Mouse (Mus musculus): ENCODE data around the gene Efcab2. TPM values are rescaled to one million over a fixed set of nuclear protein-coding genes. Genes with fewer than 3 reads are reported as not detected.
"Not testable (repeated sequence)": the region's sequence is repeated elsewhere in the genome, so short reads cannot be mapped to it uniquely, and the experiment has no call there.

Efcab2 gene
- polyA plus RNA-seq, 1 experiment from 2014 or later: 11.2 TPM

DNA sequence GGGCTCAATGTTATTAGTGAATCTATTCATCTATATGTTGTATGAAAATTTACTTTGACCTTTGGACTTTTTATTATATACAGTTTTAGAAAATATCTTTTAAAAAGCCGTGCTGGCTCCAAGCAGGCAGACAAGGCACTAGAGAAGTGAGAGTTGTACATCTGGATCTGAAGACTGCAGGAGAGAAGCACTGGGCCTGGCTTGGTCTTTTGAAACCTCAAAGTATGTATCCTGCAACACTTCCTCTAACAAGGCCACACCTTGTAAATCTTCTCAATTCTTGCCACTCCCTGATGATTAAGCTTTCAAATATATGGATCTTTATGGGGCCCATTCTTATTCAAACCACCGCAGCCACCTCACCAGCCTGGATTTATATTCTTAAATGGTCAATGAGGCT, 7.5 kb downstream of the Efcab2 start:
- H3K4me2 ChIP-seq (replicated peaks); H3K36me3 ChIP-seq (replicated peaks; ENCODE audit: control insufficient read depth, insufficient read depth); ATAC-seq (ENCODE audit: low FRiP score); H3K4me1 ChIP-seq (replicated peaks; ENCODE audit: control insufficient read depth, insufficient read depth, low read length); H3K4me3 ChIP-seq (replicated peaks; ENCODE audit: low read length); H3K27ac ChIP-seq; DNase-seq (ENCODE audit: low spot score); H3K9me3 ChIP-seq (ENCODE audit: control insufficient read depth, low read length); H3K27me3 ChIP-seq (ENCODE audit: control insufficient read depth, insufficient read depth, low read length); H3K9ac ChIP-seq: not testable (repeated sequence)
- 94% methylated on average over 2 of the region's 2 CpGs for WGBS

DNA sequence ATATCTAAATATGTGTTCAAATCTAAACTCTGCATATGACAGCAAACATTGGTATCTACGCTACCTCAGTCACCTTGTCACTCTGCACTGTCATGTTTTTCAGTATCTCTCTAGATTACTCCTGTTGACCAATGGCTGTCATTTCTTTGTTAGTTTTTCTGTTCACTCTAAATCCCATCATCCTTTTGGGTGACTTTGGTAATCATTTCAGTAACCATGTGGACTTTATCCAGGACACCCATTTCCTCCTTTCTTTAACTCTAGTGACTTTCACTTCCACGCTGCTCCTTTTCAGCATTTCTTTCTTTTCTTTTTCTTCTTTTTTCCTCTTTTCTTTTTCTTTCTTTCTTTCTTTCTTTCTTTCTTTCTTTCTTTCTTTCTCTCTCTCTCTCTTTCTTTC, 13.7 kb downstream of the Efcab2 start:
- Histone ChIP-seq H3K27me3 (ENCODE audit: control insufficient read depth, insufficient read depth, low read length) (no peaks in the 10 kb centered on the region), H3K27ac (no peak overlapping the region), H3K4me3 (replicated peaks; ENCODE audit: low read length) (no peak overlapping the region), H3K9ac (no peak overlapping the region), H3K4me1 (replicated peaks; ENCODE audit: control insufficient read depth, insufficient read depth, low read length) (no peaks in the 10 kb centered on the region), H3K9me3 (ENCODE audit: control insufficient read depth, low read length) (no peaks in the 10 kb centered on the region), H3K36me3 (replicated peaks; ENCODE audit: control insufficient read depth, insufficient read depth) (no peaks in the 10 kb centered on the region), H3K4me2 (replicated peaks) (no peak overlapping the region)
- 97% methylated on average over 2 of the region's 2 CpGs for WGBS
- ATAC-seq (ENCODE audit: low FRiP score) (no peak), DNase-seq (ENCODE audit: low spot score) (no peak)

DNA sequence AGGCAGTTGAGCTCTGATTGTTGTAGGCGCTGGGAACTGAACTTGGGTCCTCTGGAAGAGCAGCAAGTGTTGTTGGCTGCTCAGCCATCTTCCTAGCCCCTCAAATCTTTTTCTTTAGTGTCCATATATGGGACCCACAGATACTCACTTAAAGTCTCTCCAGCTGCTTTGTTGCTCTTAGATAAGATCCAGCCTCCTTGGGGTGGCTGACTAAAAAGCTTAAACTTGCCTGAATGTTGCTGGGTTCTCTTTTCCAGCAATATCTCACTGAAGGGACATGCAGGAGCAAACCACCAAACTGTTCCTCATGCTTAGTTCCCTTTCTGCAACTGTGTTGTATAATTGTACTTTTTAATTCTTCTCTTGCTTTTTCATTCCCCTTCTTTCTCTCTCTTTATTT, 17.8 kb downstream of the Efcab2 start:
- Histone ChIP-seq H3K4me2 (replicated peaks) (no peak overlapping the region), H3K9me3 (ENCODE audit: control insufficient read depth, low read length) (no peaks in the 10 kb centered on the region), H3K36me3 (replicated peaks; ENCODE audit: control insufficient read depth, insufficient read depth) (no peaks in the 10 kb centered on the region), H3K27ac (no peak overlapping the region), H3K27me3 (ENCODE audit: control insufficient read depth, insufficient read depth, low read length) (no peaks in the 10 kb centered on the region), H3K4me1 (replicated peaks; ENCODE audit: control insufficient read depth, insufficient read depth, low read length) (no peaks in the 10 kb centered on the region), H3K4me3 (replicated peaks; ENCODE audit: low read length) (no peak overlapping the region), H3K9ac (no peak overlapping the region)
- DNase-seq (ENCODE audit: low spot score): no peak
- no peak for ATAC-seq (ENCODE audit: low FRiP score)
- 95% methylated on average over 1 of the region's 1 CpGs for WGBS

DNA sequence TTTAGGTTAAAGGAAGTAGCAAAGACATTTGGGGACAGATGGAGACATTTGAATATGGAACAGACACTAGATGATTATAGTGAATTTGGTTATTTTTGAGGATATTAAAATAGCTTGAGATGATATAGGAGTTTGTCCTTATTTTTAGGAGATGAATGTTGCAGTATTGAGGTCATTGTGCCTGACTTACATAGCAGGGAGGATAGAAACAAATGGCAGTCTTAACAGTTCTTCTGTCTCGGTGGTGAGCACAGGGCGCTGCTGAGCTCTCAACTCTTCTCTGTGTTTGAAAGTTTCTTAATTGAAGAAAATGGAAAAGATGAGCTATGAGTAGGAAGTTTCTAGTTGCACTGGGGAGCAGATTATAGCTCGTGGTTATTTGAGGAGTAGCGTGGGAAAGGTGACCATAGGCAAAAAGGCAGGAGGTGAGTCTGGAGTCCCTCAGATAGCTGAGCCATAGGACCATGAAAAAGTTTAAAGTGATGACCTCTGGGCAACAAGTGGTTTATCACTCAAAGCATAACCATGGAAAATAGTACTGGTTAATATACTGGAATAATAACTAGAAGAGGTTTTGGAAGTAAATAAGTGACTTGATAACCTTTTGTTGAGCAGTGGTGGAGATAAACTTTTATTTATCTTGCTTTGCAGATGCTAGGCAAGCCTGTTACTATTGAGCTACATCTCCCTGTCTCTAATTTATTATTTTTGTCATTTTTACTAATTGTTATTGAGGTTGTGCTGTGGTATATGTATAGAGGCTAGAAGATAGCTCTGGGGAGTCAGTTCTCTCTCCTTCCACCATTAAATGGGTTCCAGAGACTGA, 25.9 kb downstream of the Efcab2 start:
- no peak for ATAC-seq (ENCODE audit: low FRiP score)
- DNase-seq (ENCODE audit: low spot score): no peak
- H3K27me3 ChIP-seq (ENCODE audit: control insufficient read depth, insufficient read depth, low read length): no peaks in the 10 kb centered on the region
- no peak overlapping the region for H3K27ac ChIP-seq
- 90% methylated on average over 4 of the region's 4 CpGs for WGBS
- no peaks in the 10 kb centered on the region for H3K4me1 ChIP-seq (replicated peaks; ENCODE audit: control insufficient read depth, insufficient read depth, low read length)
- H3K4me3 ChIP-seq (replicated peaks; ENCODE audit: low read length): no peak overlapping the region
- H3K36me3 ChIP-seq (replicated peaks; ENCODE audit: control insufficient read depth, insufficient read depth): no peaks in the 10 kb centered on the region
- no peaks in the 10 kb centered on the region for H3K9me3 ChIP-seq (ENCODE audit: control insufficient read depth, low read length)
- H3K9ac ChIP-seq: no peak overlapping the region
- H3K4me2 ChIP-seq (replicated peaks): no peak overlapping the region

DNA sequence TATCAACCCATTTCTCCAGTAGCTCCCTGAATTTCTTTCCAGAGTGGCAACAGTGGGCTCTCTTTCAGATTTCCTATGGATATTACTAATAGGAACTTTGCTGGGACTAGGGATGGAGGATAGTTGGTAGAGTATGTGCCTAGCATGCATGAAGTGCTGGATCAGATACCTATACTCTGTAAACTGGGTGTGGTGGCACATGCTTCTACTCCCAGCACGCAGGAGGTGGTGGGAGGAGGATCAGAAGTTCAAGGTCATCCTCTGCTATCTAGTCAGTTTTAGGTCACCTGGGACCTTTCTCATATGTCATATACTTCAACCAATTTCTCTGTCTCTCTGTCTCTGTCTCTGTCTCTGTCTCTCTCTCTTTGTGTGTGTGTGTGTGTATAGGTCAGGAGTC, 27.7 kb downstream of the Efcab2 start:
- no peak for DNase-seq (ENCODE audit: low spot score)
- no peak overlapping the region for H3K4me3 ChIP-seq (replicated peaks; ENCODE audit: low read length)
- no peak overlapping the region for H3K4me2 ChIP-seq (replicated peaks)
- 96% methylated on average over 1 of the region's 1 CpGs for WGBS
- no peak for ATAC-seq (ENCODE audit: low FRiP score)
- no peaks in the 10 kb centered on the region for H3K27me3 ChIP-seq (ENCODE audit: control insufficient read depth, insufficient read depth, low read length)
- no peaks in the 10 kb centered on the region for H3K36me3 ChIP-seq (replicated peaks; ENCODE audit: control insufficient read depth, insufficient read depth)
- no peak overlapping the region for H3K27ac ChIP-seq
- no peak overlapping the region for H3K9ac ChIP-seq
- H3K4me1 ChIP-seq (replicated peaks; ENCODE audit: control insufficient read depth, insufficient read depth, low read length): no peaks in the 10 kb centered on the region
- H3K9me3 ChIP-seq (ENCODE audit: control insufficient read depth, low read length): no peaks in the 10 kb centered on the region

DNA sequence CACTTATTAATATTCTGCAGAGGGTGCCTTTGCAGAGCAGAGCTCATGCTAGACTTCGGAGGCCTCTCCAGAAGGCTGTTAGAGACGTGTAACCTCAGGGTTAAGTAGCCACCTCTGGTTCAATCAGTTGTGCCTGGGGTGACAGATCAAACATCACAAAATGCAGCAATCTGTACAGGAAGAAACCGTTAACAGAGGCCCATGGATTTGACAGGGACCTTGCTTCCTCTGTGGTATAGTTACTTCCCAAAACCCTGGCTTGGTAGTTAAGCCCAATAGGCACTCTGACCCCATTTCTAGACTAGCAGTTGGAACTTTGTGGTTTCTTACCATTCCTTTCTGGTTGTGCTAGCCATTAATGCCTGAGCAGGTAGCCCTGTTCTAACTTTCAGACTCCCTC, 38.5 kb downstream of the Efcab2 start:
- Histone ChIP-seq H3K4me3 (replicated peaks; ENCODE audit: low read length) (no peak overlapping the region), H3K4me1 (replicated peaks; ENCODE audit: control insufficient read depth, insufficient read depth, low read length) (no peaks in the 10 kb centered on the region), H3K9ac (no peak overlapping the region), H3K36me3 (replicated peaks; ENCODE audit: control insufficient read depth, insufficient read depth) (no peaks in the 10 kb centered on the region), H3K9me3 (ENCODE audit: control insufficient read depth, low read length) (no peaks in the 10 kb centered on the region), H3K27me3 (ENCODE audit: control insufficient read depth, insufficient read depth, low read length) (no peaks in the 10 kb centered on the region), H3K4me2 (replicated peaks) (no peak overlapping the region), H3K27ac (no peak overlapping the region)
- DNase-seq (ENCODE audit: low spot score): no peak
- ATAC-seq (ENCODE audit: low FRiP score): no peak
- 57% methylated on average over 3 of the region's 3 CpGs for WGBS

DNA sequence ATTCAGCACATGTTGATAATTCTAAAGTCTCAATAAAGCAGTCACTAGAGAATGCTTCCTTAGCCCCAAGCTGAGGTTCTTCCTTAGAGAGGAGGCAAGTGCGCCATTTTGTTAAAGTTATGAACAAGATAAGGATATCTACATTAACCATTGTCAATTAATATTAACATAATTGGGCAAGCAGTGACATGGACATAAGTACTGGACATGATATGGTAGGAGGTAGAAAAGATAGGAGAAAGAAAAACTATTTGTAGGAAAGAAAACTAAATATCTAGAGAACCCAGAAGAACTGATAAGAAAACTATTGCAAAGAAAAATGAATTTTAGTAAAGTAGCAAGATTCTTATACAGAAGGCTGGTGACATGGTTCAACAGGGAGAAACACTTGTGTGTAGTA, 41.2 kb downstream of the Efcab2 start:
- 93% methylated on average over 1 of the region's 1 CpGs for WGBS
- Histone ChIP-seq H3K9me3 (ENCODE audit: control insufficient read depth, low read length) (no peaks in the 10 kb centered on the region), H3K27ac (no peak overlapping the region), H3K4me1 (replicated peaks; ENCODE audit: control insufficient read depth, insufficient read depth, low read length) (no peaks in the 10 kb centered on the region), H3K36me3 (replicated peaks; ENCODE audit: control insufficient read depth, insufficient read depth) (no peaks in the 10 kb centered on the region), H3K4me2 (replicated peaks) (no peak overlapping the region), H3K9ac (no peak overlapping the region), H3K27me3 (ENCODE audit: control insufficient read depth, insufficient read depth, low read length) (no peaks in the 10 kb centered on the region), H3K4me3 (replicated peaks; ENCODE audit: low read length) (no peak overlapping the region)
- no peak for DNase-seq (ENCODE audit: low spot score)
- no peak for ATAC-seq (ENCODE audit: low FRiP score)

DNA sequence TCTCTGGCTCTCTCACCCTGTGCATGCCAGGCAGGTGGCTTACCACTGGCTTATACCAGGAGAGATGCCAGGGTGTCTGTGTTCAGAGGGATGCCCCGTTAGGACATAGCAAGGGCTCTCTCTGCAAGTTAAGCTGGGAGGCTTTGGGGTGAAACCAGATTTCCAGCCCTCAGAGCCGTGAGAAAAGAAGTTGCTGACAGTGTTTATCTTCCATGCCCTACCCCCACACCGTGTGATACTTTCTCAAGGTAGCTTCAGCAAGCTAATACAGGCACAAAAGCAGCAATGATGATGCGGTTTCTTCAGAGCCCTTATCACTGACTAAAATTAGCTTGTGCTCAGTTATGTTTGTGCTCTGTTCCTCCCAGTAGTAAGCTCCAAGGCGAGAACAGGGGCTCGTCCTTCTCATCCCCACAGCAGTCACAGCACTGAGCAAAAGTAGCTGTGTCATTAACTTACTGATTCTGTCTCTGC, 42.4 kb downstream of the Efcab2 start:
- DNase-seq (ENCODE audit: low spot score) (no peak), ATAC-seq (ENCODE audit: low FRiP score) (no peak)
- Histone ChIP-seq H3K9me3 (ENCODE audit: control insufficient read depth, low read length) (no peaks in the 10 kb centered on the region), H3K9ac (no peak overlapping the region), H3K4me2 (replicated peaks) (no peak overlapping the region), H3K4me3 (replicated peaks; ENCODE audit: low read length) (no peak overlapping the region), H3K4me1 (replicated peaks; ENCODE audit: control insufficient read depth, insufficient read depth, low read length) (no peaks in the 10 kb centered on the region), H3K27ac (no peak overlapping the region), H3K27me3 (ENCODE audit: control insufficient read depth, insufficient read depth, low read length) (no peaks in the 10 kb centered on the region), H3K36me3 (replicated peaks; ENCODE audit: control insufficient read depth, insufficient read depth) (no peaks in the 10 kb centered on the region)
- WGBS: 72% methylated on average over 6 of the region's 6 CpGs

DNA sequence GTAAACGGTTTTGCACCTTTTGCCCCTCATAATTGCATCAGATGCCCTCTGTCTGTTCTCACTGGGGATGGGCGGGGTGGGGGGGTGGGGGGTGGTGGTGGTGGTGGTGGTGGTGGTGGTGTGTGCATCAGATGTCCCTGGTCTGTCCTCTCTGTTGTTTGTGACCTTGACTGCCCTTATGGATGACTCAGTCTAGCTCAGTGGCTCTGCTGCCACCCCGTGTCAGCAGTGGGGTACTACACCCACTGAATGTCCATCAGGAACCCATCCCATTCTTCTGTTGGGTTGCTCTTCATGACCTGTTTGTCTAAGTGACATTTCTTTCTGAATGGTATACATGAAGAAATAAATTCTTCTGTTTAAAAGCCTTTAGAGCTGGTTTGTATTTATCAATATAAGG, 43.3 kb downstream of the Efcab2 start:
- Histone ChIP-seq H3K4me1 (replicated peaks; ENCODE audit: control insufficient read depth, insufficient read depth, low read length) (no peaks in the 10 kb centered on the region), H3K27me3 (ENCODE audit: control insufficient read depth, insufficient read depth, low read length) (no peaks in the 10 kb centered on the region), H3K27ac (no peak overlapping the region), H3K9me3 (ENCODE audit: control insufficient read depth, low read length) (no peaks in the 10 kb centered on the region), H3K4me2 (replicated peaks) (no peak overlapping the region), H3K36me3 (replicated peaks; ENCODE audit: control insufficient read depth, insufficient read depth) (no peaks in the 10 kb centered on the region), H3K4me3 (replicated peaks; ENCODE audit: low read length) (no peak overlapping the region), H3K9ac (no peak overlapping the region)
- WGBS: 25% methylated on average over 3 of the region's 3 CpGs
- ATAC-seq (ENCODE audit: low FRiP score) (peak; percentile 64), DNase-seq (ENCODE audit: low spot score) (peak; percentile 82)

DNA sequence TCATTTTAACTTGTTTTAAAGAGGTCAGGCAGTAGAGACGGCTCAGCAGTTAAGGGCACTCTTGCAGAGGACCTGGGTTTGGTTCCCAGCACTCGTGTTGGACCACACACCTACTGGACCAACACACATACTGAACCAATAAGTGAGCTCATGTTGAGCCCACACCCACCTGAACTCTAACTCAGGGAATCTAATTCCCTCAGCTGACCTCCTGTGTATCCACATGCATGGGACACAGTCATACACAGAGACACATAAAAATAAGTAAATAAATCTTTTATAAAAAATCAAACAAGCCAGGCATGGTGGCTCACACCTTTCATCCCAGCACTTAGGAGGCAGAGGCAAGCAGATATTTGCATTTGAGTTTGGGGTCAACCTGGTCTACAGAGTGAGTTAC, 44.0 kb downstream of the Efcab2 start:
- no peaks in the 10 kb centered on the region for H3K4me1 ChIP-seq (replicated peaks; ENCODE audit: control insufficient read depth, insufficient read depth, low read length)
- no peak overlapping the region for H3K27ac ChIP-seq
- no peaks in the 10 kb centered on the region for H3K9me3 ChIP-seq (ENCODE audit: control insufficient read depth, low read length)
- no peaks in the 10 kb centered on the region for H3K27me3 ChIP-seq (ENCODE audit: control insufficient read depth, insufficient read depth, low read length)
- H3K4me3 ChIP-seq (replicated peaks; ENCODE audit: low read length): no peak overlapping the region
- WGBS: 81% methylated on average over 2 of the region's 2 CpGs
- ATAC-seq (ENCODE audit: low FRiP score) (0 out of 2 replicates have a peak, but pooled peaks have one; percentile 17), DNase-seq (ENCODE audit: low spot score) (no peak)
- H3K9ac ChIP-seq: no peak overlapping the region
- H3K36me3 ChIP-seq (replicated peaks; ENCODE audit: control insufficient read depth, insufficient read depth): no peaks in the 10 kb centered on the region
- H3K4me2 ChIP-seq (replicated peaks): no peak overlapping the region

Measured in hindbrain, embryonic 14.5 days (tissue).